Mouse (Mus musculus): ENCODE data around the gene Helq.

- TF ChIP-seq ZC3H11A (IDR thresholded peaks at IDR 0.05; ENCODE audit: borderline replicate concordance, low read depth, low read length) (no peak), ZNF384 (IDR thresholded peaks at IDR 0.05; ENCODE audit: low read depth, low read length) (no peak), MAFK (IDR thresholded peaks at IDR 0.05; ENCODE audit: insufficient read depth, low read depth, low read length) (no peak)
Measured at GRCm38 (mm10) chr5:100828701-100829100, 30.3 kb upstream of the Helq start.
